Comparison of ENCODE assay signal across 28 mouse cellular contexts in genomic region chr11:108090706-108091105, GRCm38 (mm10).
A peak's percentile ranks its signal among the peaks of the same experiment; 100 is the strongest.
DNase-seq lines count a peak whose midpoint lies in the region; ATAC-seq and TF ChIP-seq lines count a peak whose summit lies in the region.
"Had no signal": no experiment of that assay in that cellular context is flagged by ENCODE, and none has a peak within 500 bp of the region (broad histone marks: within the 10 kb centered on the region; RNA-seq: fewer than 3 reads in every experiment).

No protein-coding gene starts in this region.

- no peaks in the 10 kb centered on the region for H3K36me3 ChIP-seq in heart, embryonic 12.5 days
- H3K36me3 ChIP-seq in midbrain, embryonic 14.5 days (ENCODE audit: control insufficient read depth, insufficient read depth, low read length) = no peaks in the 10 kb centered on the region
- no peaks in the 10 kb centered on the region for H3K36me3 ChIP-seq in midbrain, embryonic 13.5 days
- H3K36me3 ChIP-seq in heart, postnatal 0 days (replicated peaks; ENCODE audit: control insufficient read depth, insufficient read depth, low read length) = no peaks in the 10 kb centered on the region
- H3K36me3 ChIP-seq: hindbrain, embryonic 10.5 days; kidney, embryonic 15.5 days; limb, embryonic 12.5 days; midbrain, embryonic 15.5 days; neural tube, embryonic 13.5 days had no signal

- H3K9ac ChIP-seq in heart, embryonic 12.5 days = no peak overlapping the region
- no peak overlapping the region for H3K9ac ChIP-seq in midbrain, embryonic 14.5 days (replicated peaks; ENCODE audit: low read length)
- H3K9ac ChIP-seq in midbrain, embryonic 13.5 days (replicated peaks) = no peak overlapping the region
- no peak overlapping the region for H3K9ac ChIP-seq in heart, postnatal 0 days (replicated peaks; ENCODE audit: low read depth, low read length)
- H3K9ac ChIP-seq: kidney, embryonic 15.5 days; limb, embryonic 12.5 days; liver, postnatal 0 days; midbrain, embryonic 15.5 days; neural tube, embryonic 13.5 days had no signal

- H3K4me3 ChIP-seq in heart, embryonic 12.5 days = no peak overlapping the region
- no peak overlapping the region for H3K4me3 ChIP-seq in midbrain, embryonic 14.5 days (replicated peaks; ENCODE audit: low read depth, low read length)
- H3K4me3 ChIP-seq in midbrain, embryonic 13.5 days (replicated peaks) = no peak overlapping the region
- no peak overlapping the region for H3K4me3 ChIP-seq in heart, postnatal 0 days (ENCODE audit: low read depth, low read length)
- H3K4me3 ChIP-seq: hindbrain, embryonic 10.5 days; kidney, embryonic 15.5 days; limb, embryonic 12.5 days; midbrain, embryonic 15.5 days; myocyte; neural tube, embryonic 13.5 days had no signal

- WGBS in heart, embryonic 12.5 days = 15% methylated on average over 8 of the region's 8 CpGs
- whole genome bisulfite sequencing in midbrain, embryonic 14.5 days = 20% methylated on average over 8 of the region's 8 CpGs
- WGBS in midbrain, embryonic 13.5 days = 18% methylated on average over 8 of the region's 8 CpGs
- WGBS in heart, postnatal 0 days = 14% methylated on average over 8 of the region's 8 CpGs

- peaks cover 13% of the 10 kb centered on the region for H3K4me1 ChIP-seq in heart, embryonic 12.5 days (replicated peaks)
- peaks cover 5% of the 10 kb centered on the region for H3K4me1 ChIP-seq in midbrain, embryonic 14.5 days (ENCODE audit: control insufficient read depth, insufficient read depth, low read length)
- H3K4me1 ChIP-seq in midbrain, embryonic 13.5 days (replicated peaks) = peaks cover 6% of the 10 kb centered on the region; the same call in 1 of the 2 replicates
- peaks cover 8% of the 10 kb centered on the region for H3K4me1 ChIP-seq in heart, postnatal 0 days (ENCODE audit: control insufficient read depth, insufficient read depth)
- H3K4me1 ChIP-seq: kidney, embryonic 15.5 days; limb, embryonic 12.5 days; midbrain, embryonic 15.5 days; neural tube, embryonic 13.5 days had no signal

- peak; percentile 53; the same call in 1 of the 2 replicates for ATAC-seq in heart, embryonic 12.5 days (ENCODE audit: insufficient number of reproducible peaks, low FRiP score)
- ATAC-seq in midbrain, embryonic 14.5 days (ENCODE audit: low FRiP score, low TSS enrichment) = no peak
- no peak for ATAC-seq in midbrain, embryonic 13.5 days
- ATAC-seq in heart, postnatal 0 days (ENCODE audit: insufficient read depth, low read depth) = peak; percentile 83
- ATAC-seq: hindbrain, postnatal 0 days; intestine, postnatal 0 days; liver, postnatal 0 days; lung, postnatal 0 days; midbrain, embryonic 15.5 days had no signal

- DNase-seq in heart, postnatal 36 days = no peak
- peak; percentile 8 for DNase-seq in midbrain, embryonic 14.5 days
- DNase-seq in heart, postnatal 0 days (ENCODE audit: low spot score) = peak; percentile 64
- no peak for DNase-seq in left cerebral cortex, postnatal 25 days (ENCODE audit: low spot score in 2 of 2)
- DNase-seq in gastrocnemius, postnatal 14 days = no peak
- DNase-seq: adrenal gland, postnatal 25 days; cerebellum, adult 8-10 months; cerebellum, postnatal 36 days; gastrocnemius, postnatal 36 days; kidney, postnatal 36 days; layer of hippocampus, postnatal 36 days; liver, postnatal 0 days; right cerebral cortex, postnatal 14 days; thymus, adult 2 months; thymus, postnatal 4 days had no signal

- TF ChIP-seq EP300 in heart, postnatal 0 days (IDR thresholded peaks at IDR 0.05; ENCODE audit: low read depth) = no peak

- peak overlapping the region; percentile 34 for H3K4me2 ChIP-seq in heart, embryonic 12.5 days
- H3K4me2 ChIP-seq in midbrain, embryonic 14.5 days (ENCODE audit: low read length) = no peak overlapping the region
- H3K4me2 ChIP-seq in midbrain, embryonic 13.5 days (replicated peaks) = no peak overlapping the region
- H3K4me2 ChIP-seq in heart, postnatal 0 days (ENCODE audit: low read depth, low read length) = no peak overlapping the region
- H3K4me2 ChIP-seq: kidney, embryonic 15.5 days; limb, embryonic 12.5 days; liver, embryonic 11.5 days; midbrain, embryonic 15.5 days; neural tube, embryonic 13.5 days had no signal

- H3K27me3 ChIP-seq in heart, embryonic 12.5 days (replicated peaks) = no peaks in the 10 kb centered on the region
- no peaks in the 10 kb centered on the region for H3K27me3 ChIP-seq in midbrain, embryonic 14.5 days (ENCODE audit: control insufficient read depth, insufficient read depth, low read length)
- no peaks in the 10 kb centered on the region for H3K27me3 ChIP-seq in midbrain, embryonic 13.5 days
- no peaks in the 10 kb centered on the region for H3K27me3 ChIP-seq in heart, postnatal 0 days (ENCODE audit: control insufficient read depth, insufficient read depth, low read length)
- H3K27me3 ChIP-seq: kidney, embryonic 15.5 days; limb, embryonic 12.5 days; midbrain, embryonic 15.5 days; neural tube, embryonic 13.5 days had no signal

- H3K27ac ChIP-seq in heart, embryonic 12.5 days (ENCODE audit: poor library complexity, severe bottlenecking) = peak overlapping the region; percentile 66
- no peak overlapping the region for H3K27ac ChIP-seq in midbrain, embryonic 14.5 days (replicated peaks; ENCODE audit: low read depth, low read length)
- H3K27ac ChIP-seq in midbrain, embryonic 13.5 days = no peak overlapping the region
- H3K27ac ChIP-seq in heart, postnatal 0 days (ENCODE audit: low read depth) = peak overlapping the region; percentile 67
- H3K27ac ChIP-seq: hindbrain, embryonic 10.5 days; hindbrain, postnatal 0 days; kidney, embryonic 15.5 days; limb, embryonic 12.5 days; midbrain, embryonic 15.5 days; neural tube, embryonic 13.5 days; stomach, postnatal 0 days had no signal

- intact Hi-C loops in heart, postnatal 36 days (cut with DNase I) = no loop called here
- intact Hi-C loops in left cerebral cortex, postnatal 25 days (cut with DNase I) = no loop called here
- intact Hi-C loops in gastrocnemius, postnatal 14 days (cut with DNase I; ENCODE audit: low total_unique reads) = no loop called here

- no peak for TF ChIP-seq CTCF in heart, postnatal 0 days (IDR thresholded peaks at IDR 0.05; ENCODE audit: low read depth)

- H3K9me3 ChIP-seq in heart, embryonic 12.5 days (replicated peaks) = no peaks in the 10 kb centered on the region
- H3K9me3 ChIP-seq in midbrain, embryonic 14.5 days (ENCODE audit: control insufficient read depth, low read length) = no peaks in the 10 kb centered on the region
- H3K9me3 ChIP-seq in midbrain, embryonic 13.5 days = no peaks in the 10 kb centered on the region
- no peaks in the 10 kb centered on the region for H3K9me3 ChIP-seq in heart, postnatal 0 days (replicated peaks; ENCODE audit: control insufficient read depth, low read length)
- H3K9me3 ChIP-seq: hindbrain, embryonic 10.5 days; kidney, embryonic 15.5 days; limb, embryonic 12.5 days; midbrain, embryonic 15.5 days; neural tube, embryonic 13.5 days had no signal

Comparison
In these comparisons a context has a peak if more than half of its experiments do, and no peak if none do; other contexts are left out.
1. DNase-seq: peak in midbrain, embryonic 14.5 days (single experiment) and heart, postnatal 0 days (single experiment); none in heart, postnatal 36 days (0 of 2), left cerebral cortex, postnatal 25 days (0 of 2) and gastrocnemius, postnatal 14 days (single experiment).
2. ATAC-seq: peak in heart, embryonic 12.5 days (single experiment) and heart, postnatal 0 days (single experiment); none in midbrain, embryonic 14.5 days (single experiment) and midbrain, embryonic 13.5 days (single experiment).
3. H3K27ac ChIP-seq: peak in heart, embryonic 12.5 days (single experiment) and heart, postnatal 0 days (single experiment); none in midbrain, embryonic 14.5 days (single experiment) and midbrain, embryonic 13.5 days (single experiment).